Mouse (Mus musculus) liver, adult 2 months (tissue): ENCODE measurements at regions not wholly inside any gene's neighbourhood (a gene's known extent, or its start where the extent isn't known, plus 50 kb on each side); places are given as distances from the start of the nearest gene placed in this dataset.

Experiments
- CTCF ChIP-seq: fragments of 200-500 bp; IDR thresholded peaks from 2 replicates; pipeline ENCODE4 v1.5.1; 2011; ENCODE audit warnings: low read depth, low read length, control low read depth
- POLR2A ChIP-seq: fragments of 200-500 bp; IDR thresholded peaks from 2 replicates; pipeline ENCODE4 v1.6.1; 2011; ENCODE audit warnings: low read length, control low read depth; ENCODE audit not compliant: insufficient read depth; ENCODE audit errors: extremely low read depth

DNA sequence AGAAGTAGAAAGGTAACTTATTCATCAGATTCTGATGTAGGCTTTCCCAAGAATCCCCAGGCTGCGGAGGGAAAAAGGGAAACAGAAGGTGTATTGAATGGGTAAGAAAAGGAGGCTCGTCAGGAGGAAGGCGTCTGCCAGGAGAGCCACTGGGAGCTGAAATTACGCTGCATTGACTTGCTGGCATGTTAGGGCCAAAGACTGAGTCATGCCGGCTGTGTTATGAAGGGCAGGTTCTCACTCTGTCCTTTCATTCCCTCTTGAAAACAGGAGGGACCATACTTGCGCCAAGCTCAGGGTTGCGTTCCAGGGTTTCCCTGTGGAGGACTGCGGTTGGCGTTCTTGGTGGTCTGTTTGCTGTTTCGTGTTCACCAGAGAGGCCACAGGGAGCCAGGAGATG is 128.3 kb upstream of the Krr1 start:
- TF ChIP-seq CTCF = no peak
- no peak for TF ChIP-seq POLR2A
